Mouse (Mus musculus) embryonic facial prominence, embryonic 14.5 days (tissue): ENCODE results near the gene Eci1. TPM values are rescaled to one million over a fixed set of nuclear protein-coding genes. Genes with fewer than 3 reads are reported as not detected.
"Not testable (repeated sequence)": the region's sequence is repeated elsewhere in the genome, so short reads cannot be mapped to it uniquely, and the experiment has no call there.

Source experiments
- ATAC-seq: fragments of 200-750 bp; cut with Nextera tagmentation; 2 replicates; pipeline ENCODE4 v1.8.0; 2017; ENCODE audit warnings: low read depth, moderate number of reproducible peaks, moderate TSS enrichment
- DNase-seq: peaks from one replicate; pipeline ENCODE4 v3.0.0-alpha.2; 2015; ENCODE audit warnings: low spot score
- H3K27ac ChIP-seq: fragments of 300-500 bp; sonication (generic); replicated peaks from 2 replicates; pipeline ENCODE4 v1.5.1; 2014; ENCODE audit warnings: low read depth, mild to moderate bottlenecking, low read length, moderate library complexity
- H3K27me3 ChIP-seq: fragments of 300-500 bp; sonication (generic); replicated peaks from 2 replicates; pipeline ENCODE4 v1.6.1; 2014; ENCODE audit warnings: low read length; ENCODE audit not compliant: control insufficient read depth, insufficient read depth
- H3K36me3 ChIP-seq: fragments of 300-500 bp; sonication (generic); 2 replicates; pipeline ENCODE4 v1.6.1; 2014; ENCODE audit warnings: low read length, mixed read lengths; ENCODE audit not compliant: control insufficient read depth, insufficient read depth
- H3K4me1 ChIP-seq: fragments of 300-500 bp; sonication (generic); 2 replicates; pipeline ENCODE4 v1.6.1; 2014; ENCODE audit warnings: antibody characterized with exemption, low read length; ENCODE audit not compliant: control insufficient read depth, insufficient read depth
- H3K4me2 ChIP-seq: fragments of 300-500 bp; sonication (generic); 2 replicates; pipeline ENCODE4 v1.6.1; 2014; ENCODE audit warnings: low read depth, mild to moderate bottlenecking, low read length, moderate library complexity, mixed read lengths
- H3K4me3 ChIP-seq: fragments of 300-500 bp; sonication (generic); 2 replicates; pipeline ENCODE4 v1.5.1; 2014; ENCODE audit warnings: low read depth, mild to moderate bottlenecking, low read length
- H3K9ac ChIP-seq: fragments of 300-500 bp; sonication (generic); 2 replicates; pipeline ENCODE4 v1.6.1; 2014; ENCODE audit warnings: low read depth, mild to moderate bottlenecking, low read length, moderate library complexity, mixed read lengths
- H3K9me3 ChIP-seq: fragments of 300-500 bp; sonication (generic); 2 replicates; pipeline ENCODE4 v1.6.1; 2016; ENCODE audit warnings: low read length; ENCODE audit not compliant: control insufficient read depth
- WGBS: fragments of 180-500 bp; shearing (Covaris S2); extraction: QIAGEN DNeasy Blood & Tissue Kit; methylation state at CpG from one replicate; pipeline ENCODE4 v1.1.7; 2014; 5-methylcytosine and 5-hydroxymethylcytosine counted together
- polyA plus RNA-seq: library from polyadenylated mRNA; unstranded; fragments of >200 nt; fragmentation: Nextera tagmentation; extraction: Ambion mirVana; gene quantifications from 2 replicates; pipeline ENCODE4 v1.2.1, GENCODE M21; 2014

Eci1 gene
- polyA plus RNA-seq, 1 experiment from 2014 or later: 57.6 TPM

- no peaks in the 10 kb centered on the region for H3K9me3 ChIP-seq
- ATAC-seq (no peak), DNase-seq (no peak)
- H3K4me1 ChIP-seq: no peaks in the 10 kb centered on the region
- WGBS: 86% methylated on average over 12 of the region's 12 CpGs
- H3K9ac ChIP-seq: no peak overlapping the region
- H3K36me3 ChIP-seq: peaks cover 58% of the 10 kb centered on the region
- no peak overlapping the region for H3K4me3 ChIP-seq
- no peaks in the 10 kb centered on the region for H3K27me3 ChIP-seq
- no peak overlapping the region for H3K27ac ChIP-seq
- H3K4me2 ChIP-seq: no peak overlapping the region
Observed at GRCm38 (mm10) chr17:24407116-24407803, 19.2 kb upstream of the Eci1 start.

GRCm38 (mm10) chr17:24413557-24414211 is 12.8 kb upstream of the Eci1 start:
- H3K4me3 ChIP-seq: peak overlapping the region; percentile 86
- peaks cover 16% of the 10 kb centered on the region for H3K4me1 ChIP-seq
- peak overlapping the region; percentile 97 for H3K9ac ChIP-seq
- no peaks in the 10 kb centered on the region for H3K27me3 ChIP-seq
- peaks cover 54% of the 10 kb centered on the region for H3K36me3 ChIP-seq
- ATAC-seq (peak; percentile 20), DNase-seq (peak; percentile 20)
- peak overlapping the region; percentile 86 for H3K27ac ChIP-seq
- peak overlapping the region; percentile 64 for H3K4me2 ChIP-seq
- WGBS: 31% methylated on average over 22 of the region's 22 CpGs
- H3K9me3 ChIP-seq: no peaks in the 10 kb centered on the region

GRCm38 (mm10) chr17:24414230-24414976 is 12.0 kb upstream of the Eci1 start, which contains the start of gene Rnps1:
TSS of gene Rnps1 (plus strand) at chr17:24414565.
- H3K27me3 ChIP-seq: no peaks in the 10 kb centered on the region
- ATAC-seq: peak; percentile 95
- peak; percentile 99 for DNase-seq
- peak within 1 kb of the TSS; percentile 81 for H3K4me2 ChIP-seq
- peak within 1 kb of the TSS; percentile 88 for H3K27ac ChIP-seq
- H3K36me3 ChIP-seq: peaks cover 54% of the 10 kb centered on the region
- peak within 1 kb of the TSS; percentile 97 for H3K9ac ChIP-seq
- H3K9me3 ChIP-seq: no peaks in the 10 kb centered on the region
- H3K4me3 ChIP-seq: peak within 1 kb of the TSS; percentile 86
- 1% methylated on average over 43 of the region's 64 CpGs for WGBS
- H3K4me1 ChIP-seq: peaks cover 16% of the 10 kb centered on the region

GRCm38 (mm10) chr17:24415011-24415410 is 11.4 kb upstream of the Eci1 start:
- H3K27me3 ChIP-seq: no peaks in the 10 kb centered on the region
- H3K4me1 ChIP-seq: peaks cover 16% of the 10 kb centered on the region
- DNase-seq: no peak
- peak overlapping the region; percentile 97 for H3K9ac ChIP-seq
- H3K27ac ChIP-seq: peak overlapping the region; percentile 88
- peak overlapping the region; percentile 81 for H3K4me2 ChIP-seq
- peaks cover 54% of the 10 kb centered on the region for H3K36me3 ChIP-seq
- ATAC-seq: no peak
- peak overlapping the region; percentile 86 for H3K4me3 ChIP-seq
- WGBS: under 1% methylated on average over 21 of the region's 21 CpGs
- H3K9me3 ChIP-seq: no peaks in the 10 kb centered on the region

GRCm38 (mm10) chr17:24416051-24416652 is 10.3 kb upstream of the Eci1 start:
- Histone ChIP-seq H3K27me3 (no peaks in the 10 kb centered on the region), H3K27ac (no peak overlapping the region; the same call in 1 of the 2 replicates), H3K9ac (peak overlapping the region; percentile 97), H3K4me2 (peak overlapping the region; percentile 81), H3K9me3 (no peaks in the 10 kb centered on the region), H3K4me1 (peaks cover 16% of the 10 kb centered on the region), H3K4me3 (peak overlapping the region; percentile 86), H3K36me3 (peaks cover 54% of the 10 kb centered on the region)
- DNase-seq (no peak), ATAC-seq (no peak)
- WGBS: 89% methylated on average over 3 of the region's 3 CpGs

GRCm38 (mm10) chr17:24423114-24423513 is 3.3 kb upstream of the Eci1 start:
- WGBS: 85% methylated on average over 4 of the region's 4 CpGs
- no peak overlapping the region for H3K4me3 ChIP-seq
- no peak overlapping the region for H3K4me2 ChIP-seq
- no peaks in the 10 kb centered on the region for H3K9me3 ChIP-seq
- H3K27me3 ChIP-seq: no peaks in the 10 kb centered on the region
- no peak for ATAC-seq
- H3K9ac ChIP-seq: no peak overlapping the region
- H3K27ac ChIP-seq: no peak overlapping the region
- H3K36me3 ChIP-seq: peaks cover 74% of the 10 kb centered on the region
- DNase-seq: no peak
- peaks cover 4% of the 10 kb centered on the region for H3K4me1 ChIP-seq

GRCm38 (mm10) chr17:24424489-24424888 is 2.0 kb upstream of the Eci1 start:
- peaks cover 61% of the 10 kb centered on the region for H3K36me3 ChIP-seq
- no peak for ATAC-seq
- WGBS: 85% methylated on average over 5 of the region's 5 CpGs

GRCm38 (mm10) chr17:24425326-24425725 is 1.1 kb upstream of the Eci1 start:
- ATAC-seq, H3K4me3 ChIP-seq, H3K9me3 ChIP-seq, DNase-seq, H3K27ac ChIP-seq, H3K9ac ChIP-seq, H3K4me1 ChIP-seq, H3K27me3 ChIP-seq, H3K4me2 ChIP-seq: not testable (repeated sequence)
- 93% methylated on average over 4 of the region's 8 CpGs for WGBS
- H3K36me3 ChIP-seq: peaks cover 52% of the 10 kb centered on the region

More at GRCm38 (mm10) chr17:24424489-24424888, 2.0 kb upstream of the Eci1 start:
- H3K9me3 ChIP-seq: no peaks in the 10 kb centered on the region
- no peak overlapping the region for H3K9ac ChIP-seq
- no peak overlapping the region for H3K4me3 ChIP-seq
- no peaks in the 10 kb centered on the region for H3K27me3 ChIP-seq
- H3K4me2 ChIP-seq: no peak overlapping the region
- no peak overlapping the region for H3K27ac ChIP-seq
- DNase-seq: no peak
- H3K4me1 ChIP-seq: peaks cover 4% of the 10 kb centered on the region
